ENCODE assay signal across 8 mouse cellular contexts in genomic region chr9:45936883-45937282, GRCm38 (mm10). TPM values are rescaled to one million over a fixed set of nuclear protein-coding genes. Genes with fewer than 3 reads are reported as not detected.
A peak's percentile ranks its signal among the peaks of the same experiment; 100 is the strongest.
DNase-seq lines count a peak whose midpoint lies in the region; ATAC-seq lines count a peak whose summit lies in the region.

No protein-coding gene starts in this region.

- DNase-seq in midbrain, embryonic 11.5 days (ENCODE audit: low spot score, missing footprints) = peak; percentile 86
- peak; percentile 24 for DNase-seq in c-Kit-negative CD71-positive TER-119-positive erythroid progenitor cells, embryonic 14.5 days (ENCODE audit: low read depth, low spot score)
- peak; percentile 51 to 60 for DNase-seq in layer of hippocampus, postnatal 14 days (ENCODE audit: low spot score in 2 of 2)

- H3K4me2 ChIP-seq in midbrain, embryonic 11.5 days = no peak overlapping the region
- no peak overlapping the region for H3K4me2 ChIP-seq in midbrain, embryonic 16.5 days (ENCODE audit: low read length)
- no peak overlapping the region for H3K4me2 ChIP-seq in forebrain, embryonic 13.5 days
- H3K4me2 ChIP-seq in hindbrain, embryonic 12.5 days (replicated peaks) = no peak overlapping the region
- H3K4me2 ChIP-seq in stomach, embryonic 14.5 days (replicated peaks; ENCODE audit: low read depth, low read length) = no peak overlapping the region

- H3K27ac ChIP-seq in midbrain, embryonic 11.5 days (ENCODE audit: low read depth, low read length) = no peak overlapping the region
- no peak overlapping the region for H3K27ac ChIP-seq in midbrain, embryonic 16.5 days (ENCODE audit: low read length)
- no peak overlapping the region for H3K27ac ChIP-seq in forebrain, embryonic 13.5 days
- H3K27ac ChIP-seq in hindbrain, embryonic 12.5 days = no peak overlapping the region
- H3K27ac ChIP-seq in stomach, embryonic 14.5 days (ENCODE audit: low read length) = peak overlapping the region; percentile 78

- H3K9me3 ChIP-seq in midbrain, embryonic 11.5 days (ENCODE audit: control insufficient read depth, low read length) = no peaks in the 10 kb centered on the region
- no peaks in the 10 kb centered on the region for H3K9me3 ChIP-seq in midbrain, embryonic 16.5 days (replicated peaks; ENCODE audit: control insufficient read depth, low read length, poor library complexity, severe bottlenecking)
- H3K9me3 ChIP-seq in forebrain, embryonic 13.5 days (replicated peaks) = no peaks in the 10 kb centered on the region
- no peaks in the 10 kb centered on the region for H3K9me3 ChIP-seq in hindbrain, embryonic 12.5 days (replicated peaks)
- H3K9me3 ChIP-seq in stomach, embryonic 14.5 days (ENCODE audit: control insufficient read depth, low read depth, low read length) = no peaks in the 10 kb centered on the region

- H3K9ac ChIP-seq in midbrain, embryonic 11.5 days (ENCODE audit: low read length) = no peak overlapping the region
- no peak overlapping the region for H3K9ac ChIP-seq in midbrain, embryonic 16.5 days (ENCODE audit: low read depth, low read length)
- no peak overlapping the region for H3K9ac ChIP-seq in forebrain, embryonic 13.5 days
- no peak overlapping the region for H3K9ac ChIP-seq in hindbrain, embryonic 12.5 days
- 0 out of 2 replicates have a peak overlapping the region, but pooled peaks have one; percentile 7 for H3K9ac ChIP-seq in stomach, embryonic 14.5 days (replicated peaks; ENCODE audit: low read depth, low read length)

- H3K4me1 ChIP-seq in midbrain, embryonic 11.5 days (ENCODE audit: control insufficient read depth, insufficient read depth, low read length) = no peaks in the 10 kb centered on the region
- H3K4me1 ChIP-seq in midbrain, embryonic 16.5 days (ENCODE audit: control insufficient read depth, insufficient read depth, low read length) = no peaks in the 10 kb centered on the region
- H3K4me1 ChIP-seq in forebrain, embryonic 13.5 days = peaks cover 14% of the 10 kb centered on the region; the same call in 1 of the 2 replicates
- H3K4me1 ChIP-seq in hindbrain, embryonic 12.5 days = peaks cover 6% of the 10 kb centered on the region
- H3K4me1 ChIP-seq in stomach, embryonic 14.5 days (ENCODE audit: control insufficient read depth, insufficient read depth, low read length) = peaks cover 16% of the 10 kb centered on the region

- no peaks in the 10 kb centered on the region for H3K27me3 ChIP-seq in midbrain, embryonic 11.5 days (ENCODE audit: control insufficient read depth, insufficient read depth, low read length)
- no peaks in the 10 kb centered on the region for H3K27me3 ChIP-seq in midbrain, embryonic 16.5 days (ENCODE audit: control insufficient read depth, insufficient read depth, low read depth, low read length)
- H3K27me3 ChIP-seq in forebrain, embryonic 13.5 days = peaks cover 4% of the 10 kb centered on the region; the same call in 1 of the 2 replicates
- H3K27me3 ChIP-seq in hindbrain, embryonic 12.5 days = no peaks in the 10 kb centered on the region
- no peaks in the 10 kb centered on the region for H3K27me3 ChIP-seq in stomach, embryonic 14.5 days (ENCODE audit: control insufficient read depth, insufficient read depth, low read length)

- ATAC-seq in midbrain, embryonic 11.5 days (ENCODE audit: low FRiP score) = peak; percentile 58; the same call in 1 of the 2 replicates
- no peak for ATAC-seq in midbrain, embryonic 16.5 days
- peak; percentile 41; the same call in 1 of the 2 replicates for ATAC-seq in forebrain, embryonic 13.5 days
- ATAC-seq in hindbrain, embryonic 12.5 days (ENCODE audit: low FRiP score) = peak; percentile 53; the same call in 1 of the 2 replicates
- ATAC-seq in megakaryocyte, adult 5-6 weeks (ENCODE audit: poor library complexity, severe bottlenecking) = peak; percentile 81
- peak; percentile 74; the same call in 1 of the 2 replicates for ATAC-seq in stomach, embryonic 14.5 days (ENCODE audit: insufficient number of reproducible peaks, insufficient read depth, low FRiP score, low read depth)

- peaks cover 2% of the 10 kb centered on the region; the same call in 1 of the 2 replicates for H3K36me3 ChIP-seq in midbrain, embryonic 11.5 days (ENCODE audit: control insufficient read depth, insufficient read depth, low read length)
- peaks cover 9% of the 10 kb centered on the region; the same call in 1 of the 2 replicates for H3K36me3 ChIP-seq in midbrain, embryonic 16.5 days (ENCODE audit: control insufficient read depth, insufficient read depth, low read length)
- peaks cover 34% of the 10 kb centered on the region for H3K36me3 ChIP-seq in forebrain, embryonic 13.5 days (ENCODE audit: poor library complexity, severe bottlenecking)
- H3K36me3 ChIP-seq in hindbrain, embryonic 12.5 days = peaks cover 34% of the 10 kb centered on the region
- H3K36me3 ChIP-seq in stomach, embryonic 14.5 days (ENCODE audit: control insufficient read depth, insufficient read depth, low read length) = peaks cover 21% of the 10 kb centered on the region

- no peak overlapping the region for H3K4me3 ChIP-seq in midbrain, embryonic 11.5 days (ENCODE audit: low read depth, low read length)
- H3K4me3 ChIP-seq in midbrain, embryonic 16.5 days (ENCODE audit: low read depth, low read length) = no peak overlapping the region
- H3K4me3 ChIP-seq in forebrain, embryonic 13.5 days = no peak overlapping the region
- H3K4me3 ChIP-seq in hindbrain, embryonic 12.5 days = no peak overlapping the region
- no peak overlapping the region for H3K4me3 ChIP-seq in stomach, embryonic 14.5 days (ENCODE audit: low read depth, low read length)

- WGBS in midbrain, embryonic 11.5 days = 22% methylated on average over 3 of the region's 3 CpGs
- WGBS in midbrain, embryonic 16.5 days = 23% methylated on average over 3 of the region's 3 CpGs
- 31% methylated on average over 3 of the region's 3 CpGs for WGBS in forebrain, embryonic 13.5 days
- WGBS in hindbrain, embryonic 12.5 days = 22% methylated on average over 3 of the region's 3 CpGs
- 23% methylated on average over 3 of the region's 3 CpGs for WGBS in stomach, embryonic 14.5 days

RNA-seq across cellular contexts. Expression of gene Tagln, which starts 1.0 kb away (rescaled TPM):
- 27.9 TPM in 2 replicates for polyA plus RNA-seq in midbrain, embryonic 11.5 days (2014; fragmentation: Nextera tagmentation; extraction: Ambion mirVana)
- polyA plus RNA-seq in midbrain, embryonic 16.5 days (2015; fragmentation: Nextera tagmentation; extraction: Ambion mirVana) = 3.1 and 5.5 TPM in 2 replicates
- polyA plus RNA-seq in forebrain, embryonic 13.5 days (2015; fragmentation: Nextera tagmentation; extraction: Ambion mirVana) = 2.5 and 3.1 TPM in 2 replicates
- polyA plus RNA-seq in hindbrain, embryonic 12.5 days (2016; fragmentation: Nextera tagmentation; extraction: Ambion mirVana) = 19.2 and 23.0 TPM in 2 replicates
- total RNA-seq in layer of hippocampus, postnatal 14 days (2021) = 10 to 100 TPM; 12.7 to 18.2 TPM
- total RNA-seq in megakaryocyte, adult 5-6 weeks (2015) = 0.13 and 0.32 TPM in 2 replicates
- 0.40 TPM in 1 of 2 replicates, not detected in the other for total RNA-seq in megakaryocyte, adult 5-6 weeks (2017)
- 573 and 578 TPM in 2 replicates for polyA plus RNA-seq in stomach, embryonic 14.5 days (2014; fragmentation: Nextera tagmentation; extraction: Ambion mirVana)

RNA-seq across cellular contexts. Expression of gene Sidt2, which starts 18.2 kb away (rescaled TPM):
- polyA plus RNA-seq in midbrain, embryonic 11.5 days (2014; fragmentation: Nextera tagmentation; extraction: Ambion mirVana) = 20.0 and 21.7 TPM in 2 replicates
- polyA plus RNA-seq in midbrain, embryonic 16.5 days (2015; fragmentation: Nextera tagmentation; extraction: Ambion mirVana) = 44.7 and 50.0 TPM in 2 replicates
- polyA plus RNA-seq in forebrain, embryonic 13.5 days (2015; fragmentation: Nextera tagmentation; extraction: Ambion mirVana) = 22.6 and 26.3 TPM in 2 replicates
- polyA plus RNA-seq in hindbrain, embryonic 12.5 days (2016; fragmentation: Nextera tagmentation; extraction: Ambion mirVana) = 43.2 and 46.4 TPM in 2 replicates
- 100 to 1,000 TPM; 112 to 121 TPM for total RNA-seq in layer of hippocampus, postnatal 14 days (2021)
- 57.3 and 71.0 TPM in 2 replicates for total RNA-seq in megakaryocyte, adult 5-6 weeks (2015)
- total RNA-seq in megakaryocyte, adult 5-6 weeks (2017) = 41.4 and 51.9 TPM in 2 replicates
- polyA plus RNA-seq in stomach, embryonic 14.5 days (2014; fragmentation: Nextera tagmentation; extraction: Ambion mirVana) = 41.5 and 42.1 TPM in 2 replicates

RNA-seq across cellular contexts. Expression of gene Rnf214, which starts 30.2 kb away (rescaled TPM):
- polyA plus RNA-seq in midbrain, embryonic 11.5 days (2014; fragmentation: Nextera tagmentation; extraction: Ambion mirVana) = 73.4 and 81.8 TPM in 2 replicates
- polyA plus RNA-seq in midbrain, embryonic 16.5 days (2015; fragmentation: Nextera tagmentation; extraction: Ambion mirVana) = 97.9 and 118 TPM in 2 replicates
- polyA plus RNA-seq in forebrain, embryonic 13.5 days (2015; fragmentation: Nextera tagmentation; extraction: Ambion mirVana) = 92.9 and 94.3 TPM in 2 replicates
- 93.2 and 95.3 TPM in 2 replicates for polyA plus RNA-seq in hindbrain, embryonic 12.5 days (2016; fragmentation: Nextera tagmentation; extraction: Ambion mirVana)
- total RNA-seq in layer of hippocampus, postnatal 14 days (2021) = 10 to 100 TPM; 67.0 to 67.2 TPM
- total RNA-seq in megakaryocyte, adult 5-6 weeks (2015) = 19.6 and 23.3 TPM in 2 replicates
- total RNA-seq in megakaryocyte, adult 5-6 weeks (2017) = 32.5 and 34.0 TPM in 2 replicates
- polyA plus RNA-seq in stomach, embryonic 14.5 days (2014; fragmentation: Nextera tagmentation; extraction: Ambion mirVana) = 65.4 and 77.0 TPM in 2 replicates

RNA-seq across cellular contexts. Expression of gene Pcsk7, which starts 30.6 kb away (rescaled TPM):
- polyA plus RNA-seq in midbrain, embryonic 11.5 days (2014; fragmentation: Nextera tagmentation; extraction: Ambion mirVana) = 11.1 and 14.4 TPM in 2 replicates
- polyA plus RNA-seq in midbrain, embryonic 16.5 days (2015; fragmentation: Nextera tagmentation; extraction: Ambion mirVana) = 22.6 and 25.4 TPM in 2 replicates
- polyA plus RNA-seq in forebrain, embryonic 13.5 days (2015; fragmentation: Nextera tagmentation; extraction: Ambion mirVana) = 20.1 and 24.9 TPM in 2 replicates
- polyA plus RNA-seq in hindbrain, embryonic 12.5 days (2016; fragmentation: Nextera tagmentation; extraction: Ambion mirVana) = 27.1 and 30.6 TPM in 2 replicates
- 10 to 100 TPM; 22.6 to 28.4 TPM for total RNA-seq in layer of hippocampus, postnatal 14 days (2021)
- 12.1 and 15.4 TPM in 2 replicates for total RNA-seq in megakaryocyte, adult 5-6 weeks (2015)
- 22.5 and 34.8 TPM in 2 replicates for total RNA-seq in megakaryocyte, adult 5-6 weeks (2017)
- 13.5 and 17.5 TPM in 2 replicates for polyA plus RNA-seq in stomach, embryonic 14.5 days (2014; fragmentation: Nextera tagmentation; extraction: Ambion mirVana)

Comparison
In these comparisons a context has a peak if more than half of its experiments do, and no peak if none do; other contexts are left out.
1. DNase-seq: peak in every context shown above with its lines; median percentile 86 in midbrain, embryonic 11.5 days; 56 in layer of hippocampus, postnatal 14 days; 24 in c-Kit-negative CD71-positive TER-119-positive erythroid progenitor cells, embryonic 14.5 days.
2. RNA of gene Tagln, which starts 1.0 kb away (polyA plus RNA-seq): 573 to 578 TPM in stomach, embryonic 14.5 days; 27.9 TPM in midbrain, embryonic 11.5 days, 19.2 to 23.0 TPM in hindbrain, embryonic 12.5 days, 3.1 to 5.5 TPM in midbrain, embryonic 16.5 days and 2.5 to 3.1 TPM in forebrain, embryonic 13.5 days; every median in the first group is over 10 times any median in the second.